Mouse (Mus musculus) heart, adult 18-20 months (tissue): ENCODE measurements around the gene Gm17124. TPM values are rescaled to one million over a fixed set of nuclear protein-coding genes. Genes with fewer than 3 reads are reported as not detected.
"Not testable (repeated sequence)": the region's sequence is repeated elsewhere in the genome, so short reads cannot be mapped to it uniquely, and the experiment has no call there.

Experiments used
- DNase-seq, 2 experiments: peaks; one replicate each; pipeline ENCODE4 v3.0.0; 2021 to 2022; ENCODE audit warnings: mixed read lengths in 1 of 2
- long read RNA-seq, 2 experiments: library from polyadenylated mRNA; stranded (forward); transcript quantifications; one replicate each; pipeline ENCODE4 v2.0.0; 2021
- microRNA-seq, 2 experiments: library from miRNA; unstranded; fragments of <30 nt; microRNA quantifications; one replicate each; pipeline ENCODE4 v1.2.0; 2022
- total RNA-seq, 2 experiments: library from RNA; stranded (reverse); gene quantifications; 2 replicates each; pipeline ENCODE4 v1.2.3; 2021

The Gm17124 gene
- total RNA-seq = not detected
- long read RNA-seq, experiment 1 = 0 reads
- long read RNA-seq, experiment 2 = 0 reads

DNA sequence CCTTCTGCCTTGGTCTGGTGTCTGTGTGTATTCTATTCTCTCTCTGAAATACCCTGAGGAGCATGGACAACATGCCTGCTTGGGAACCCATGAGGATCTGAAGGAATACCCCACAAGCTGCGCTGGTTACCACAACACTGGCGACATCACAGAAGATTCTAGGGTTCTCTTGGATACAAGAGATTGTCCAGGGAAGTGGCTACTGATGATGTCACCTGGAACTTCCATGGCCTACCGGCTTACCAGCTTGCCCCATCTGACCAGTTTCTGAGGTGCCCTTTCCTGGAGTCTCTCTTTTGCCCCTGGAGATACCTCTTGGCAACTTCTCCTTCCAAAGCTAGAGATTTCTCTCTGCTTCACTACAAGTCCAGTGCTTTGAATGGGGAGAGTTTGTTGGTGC is at the start of gene Gm17124:
Gene Gm17124, minus strand, starts transcription at position 101 of the 400 bp plus-strand sequence.
- not testable (repeated sequence) for DNase-seq

DNA sequence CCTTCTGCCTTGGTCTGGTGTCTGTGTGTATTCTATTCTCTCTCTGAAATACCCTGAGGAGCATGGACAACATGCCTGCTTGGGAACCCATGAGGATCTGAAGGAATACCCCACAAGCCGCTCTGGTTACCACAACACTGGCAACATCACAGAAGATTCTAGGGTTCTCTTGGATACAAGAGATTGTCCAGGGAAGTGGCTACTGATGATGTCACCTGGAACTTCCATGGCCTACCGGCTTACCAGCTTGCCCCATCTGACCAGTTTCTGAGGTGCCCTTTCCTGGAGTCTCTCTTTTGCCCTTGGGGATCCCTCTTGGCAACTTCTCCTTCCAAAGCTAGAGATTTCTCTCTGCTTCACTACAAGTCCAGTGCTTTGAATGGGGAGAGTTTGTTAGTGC is 42.1 kb upstream of the Gm17124 start, which contains the start of gene Gm3633:
Gene Gm3633, minus strand, starts transcription at position 101 of the 400 bp plus-strand sequence.
- DNase-seq = not testable (repeated sequence)

Small RNAs within 50 kb of the gene (microRNA-seq; reads per million reads assigned to microRNA genes)
- gene Gm23620 = 0 reads per million in 2 experiments
- 0 reads per million in 2 experiments for gene Gm25228

Other genes starting within 250 kb of the Gm17124 start
- gene Gm8005, start 160.2 kb downstream of the Gm17124 start, total RNA-seq = not detected
- not detected for gene Gm8011, start 136.0 kb downstream of the Gm17124 start, total RNA-seq
- gene Gm8020, start 97.5 kb downstream of the Gm17124 start, total RNA-seq = not detected
- not detected for gene Gm8024, start 75.6 kb downstream of the Gm17124 start, total RNA-seq
- not detected for gene Gm3633, start 42.0 kb upstream of the Gm17124 start, total RNA-seq
- gene Gm10378, start 56.1 kb upstream of the Gm17124 start, total RNA-seq = not detected
- not detected for gene Gm3015, start 168.9 kb upstream of the Gm17124 start, total RNA-seq
- not detected for gene Gm10377, start 198.1 kb upstream of the Gm17124 start, total RNA-seq